Mouse (Mus musculus): ENCODE measurements around the gene Ampd1. TPM values are rescaled to one million over a fixed set of nuclear protein-coding genes. Genes with fewer than 3 reads are reported as not detected.

Ampd1 gene
- polyA plus RNA-seq, 1 experiment, result 5.1 TPM

- TF ChIP-seq CTCF (conservative IDR thresholded peaks at IDR 0.05; ENCODE audit: insufficient read depth, insufficient read length, low read depth, low read length) (no peak), POLR2A (IDR thresholded peaks at IDR 0.05; ENCODE audit: low read depth, low read length) (no peak)
- DNase-seq, result peak; percentile 95
- H3K27ac ChIP-seq (ENCODE audit: insufficient read depth, low read depth, low read length), result peak within 1 kb of the TSS; percentile 74
- peaks cover 6% of the 10 kb centered on the region; the same call in 1 of the 2 replicates for H3K4me1 ChIP-seq (ENCODE audit: control insufficient read depth, insufficient read depth, low read length)
- H3K27me3 ChIP-seq (replicated peaks; ENCODE audit: control insufficient read depth, insufficient read depth, low read length), result no peaks in the 10 kb centered on the region
- peak within 1 kb of the TSS; percentile 75 for H3K4me3 ChIP-seq (ENCODE audit: insufficient read depth, low read depth, low read length)
- WGBS, result 1% methylated on average over 46 of the region's 46 CpGs
- peaks cover 9% of the 10 kb centered on the region for H3K36me3 ChIP-seq (ENCODE audit: control insufficient read depth, insufficient read depth, low read length)
Measured at GRCm38 (mm10) chr3:103058207-103059157, 15.3 kb upstream of the Ampd1 start, which contains the start of gene Nras. Gene Nras, plus strand, starts transcription at chr3:103058285.

- DNase-seq, result no peak
- TF ChIP-seq POLR2A (IDR thresholded peaks at IDR 0.05; ENCODE audit: low read depth, low read length) (no peak), CTCF (conservative IDR thresholded peaks at IDR 0.05; ENCODE audit: insufficient read depth, insufficient read length, low read depth, low read length) (no peak)
- Histone ChIP-seq H3K36me3 (ENCODE audit: control insufficient read depth, insufficient read depth, low read length) (peaks cover 19% of the 10 kb centered on the region), H3K4me1 (ENCODE audit: control insufficient read depth, insufficient read depth, low read length) (no peaks in the 10 kb centered on the region), H3K27me3 (replicated peaks; ENCODE audit: control insufficient read depth, insufficient read depth, low read length) (no peaks in the 10 kb centered on the region), H3K27ac (ENCODE audit: insufficient read depth, low read depth, low read length) (no peak overlapping the region), H3K4me3 (ENCODE audit: insufficient read depth, low read depth, low read length) (no peak overlapping the region)
- 86% methylated on average over 8 of the region's 8 CpGs for WGBS
Measured at GRCm38 (mm10) chr3:103066927-103067326, 6.9 kb upstream of the Ampd1 start.

- WGBS, result 84% methylated on average over 6 of the region's 6 CpGs
- no peak overlapping the region for H3K27ac ChIP-seq (ENCODE audit: insufficient read depth, low read depth, low read length)
- no peaks in the 10 kb centered on the region for H3K4me1 ChIP-seq (ENCODE audit: control insufficient read depth, insufficient read depth, low read length)
- peaks cover 12% of the 10 kb centered on the region for H3K36me3 ChIP-seq (ENCODE audit: control insufficient read depth, insufficient read depth, low read length)
- H3K27me3 ChIP-seq (replicated peaks; ENCODE audit: control insufficient read depth, insufficient read depth, low read length), result no peaks in the 10 kb centered on the region
- TF ChIP-seq POLR2A (IDR thresholded peaks at IDR 0.05; ENCODE audit: low read depth, low read length) (no peak), CTCF (conservative IDR thresholded peaks at IDR 0.05; ENCODE audit: insufficient read depth, insufficient read length, low read depth, low read length) (no peak)
- DNase-seq, result no peak
- H3K4me3 ChIP-seq (ENCODE audit: insufficient read depth, low read depth, low read length), result no peak overlapping the region
Measured at GRCm38 (mm10) chr3:103068971-103069370, 4.8 kb upstream of the Ampd1 start.

GRCm38 (mm10) chr3:103075871-103076270, 2.1 kb downstream of the Ampd1 start:
- no peaks in the 10 kb centered on the region for H3K27me3 ChIP-seq (replicated peaks; ENCODE audit: control insufficient read depth, insufficient read depth, low read length)
- H3K36me3 ChIP-seq (ENCODE audit: control insufficient read depth, insufficient read depth, low read length), result no peaks in the 10 kb centered on the region
- no peak for DNase-seq
- TF ChIP-seq POLR2A (IDR thresholded peaks at IDR 0.05; ENCODE audit: low read depth, low read length) (no peak), CTCF (conservative IDR thresholded peaks at IDR 0.05; ENCODE audit: insufficient read depth, insufficient read length, low read depth, low read length) (no peak)
- WGBS, result 72% methylated on average over 9 of the region's 9 CpGs
- H3K4me3 ChIP-seq (ENCODE audit: insufficient read depth, low read depth, low read length), result no peak overlapping the region
- H3K4me1 ChIP-seq (ENCODE audit: control insufficient read depth, insufficient read depth, low read length), result no peaks in the 10 kb centered on the region
- H3K27ac ChIP-seq (ENCODE audit: insufficient read depth, low read depth, low read length), result no peak overlapping the region

- WGBS, result 83% methylated on average over 9 of the region's 9 CpGs
- Histone ChIP-seq H3K4me1 (ENCODE audit: control insufficient read depth, insufficient read depth, low read length) (no peaks in the 10 kb centered on the region), H3K4me3 (ENCODE audit: insufficient read depth, low read depth, low read length) (no peak overlapping the region), H3K36me3 (ENCODE audit: control insufficient read depth, insufficient read depth, low read length) (no peaks in the 10 kb centered on the region), H3K27ac (ENCODE audit: insufficient read depth, low read depth, low read length) (no peak overlapping the region), H3K27me3 (replicated peaks; ENCODE audit: control insufficient read depth, insufficient read depth, low read length) (no peaks in the 10 kb centered on the region)
- no peak for DNase-seq
- TF ChIP-seq CTCF (conservative IDR thresholded peaks at IDR 0.05; ENCODE audit: insufficient read depth, insufficient read length, low read depth, low read length), result no peak
Measured at GRCm38 (mm10) chr3:103076476-103076875, 2.7 kb downstream of the Ampd1 start.

- H3K27me3 ChIP-seq (replicated peaks; ENCODE audit: control insufficient read depth, insufficient read depth, low read length), result no peaks in the 10 kb centered on the region
- no peak overlapping the region for H3K4me3 ChIP-seq (ENCODE audit: insufficient read depth, low read depth, low read length)
- H3K36me3 ChIP-seq (ENCODE audit: control insufficient read depth, insufficient read depth, low read length), result no peaks in the 10 kb centered on the region
- no peak for DNase-seq
- TF ChIP-seq CTCF (conservative IDR thresholded peaks at IDR 0.05; ENCODE audit: insufficient read depth, insufficient read length, low read depth, low read length) (no peak), POLR2A (IDR thresholded peaks at IDR 0.05; ENCODE audit: low read depth, low read length) (no peak)
- H3K27ac ChIP-seq (ENCODE audit: insufficient read depth, low read depth, low read length), result no peak overlapping the region
- 86% methylated on average over 9 of the region's 9 CpGs for WGBS
- no peaks in the 10 kb centered on the region for H3K4me1 ChIP-seq (ENCODE audit: control insufficient read depth, insufficient read depth, low read length)
Measured at GRCm38 (mm10) chr3:103079301-103079700, 5.5 kb downstream of the Ampd1 start.

GRCm38 (mm10) chr3:103081051-103081450, 7.2 kb downstream of the Ampd1 start:
- Histone ChIP-seq H3K4me1 (ENCODE audit: control insufficient read depth, insufficient read depth, low read length) (no peaks in the 10 kb centered on the region), H3K36me3 (ENCODE audit: control insufficient read depth, insufficient read depth, low read length) (no peaks in the 10 kb centered on the region), H3K27ac (ENCODE audit: insufficient read depth, low read depth, low read length) (no peak overlapping the region), H3K27me3 (replicated peaks; ENCODE audit: control insufficient read depth, insufficient read depth, low read length) (no peaks in the 10 kb centered on the region), H3K4me3 (ENCODE audit: insufficient read depth, low read depth, low read length) (no peak overlapping the region)
- no peak for DNase-seq
- WGBS, result 77% methylated on average over 11 of the region's 11 CpGs
- TF ChIP-seq CTCF (conservative IDR thresholded peaks at IDR 0.05; ENCODE audit: insufficient read depth, insufficient read length, low read depth, low read length), result no peak
- no peak for TF ChIP-seq POLR2A (IDR thresholded peaks at IDR 0.05; ENCODE audit: low read depth, low read length)
